Mouse (Mus musculus): ENCODE data around the gene Usp18. TPM values are rescaled to one million over a fixed set of nuclear protein-coding genes. Genes with fewer than 3 reads are reported as not detected.

The Usp18 gene
- polyA plus RNA-seq, 1 experiment from 2014 or later = 8.8 TPM

DNA sequence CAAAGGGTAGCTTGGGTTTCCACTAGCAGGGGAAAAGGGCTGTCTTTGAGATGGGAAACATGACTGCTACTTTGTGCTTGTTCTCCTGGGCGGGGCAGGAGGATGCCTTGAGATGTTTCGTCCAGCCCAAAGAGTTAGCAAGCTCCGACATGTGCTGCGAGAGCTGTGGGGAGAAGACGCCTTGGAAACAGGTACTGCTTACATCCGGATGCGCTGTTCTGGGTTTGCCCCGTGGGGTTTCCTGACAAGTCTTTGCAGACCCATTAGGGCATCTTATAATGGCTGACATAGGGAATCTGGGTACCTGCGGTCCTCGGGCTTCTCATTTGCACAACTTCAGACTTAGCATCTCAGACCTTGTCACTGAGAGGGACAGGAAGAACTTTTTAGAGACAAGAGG is 16.3 kb downstream of the Usp18 start:
- Histone ChIP-seq H3K9me3 (replicated peaks; ENCODE audit: control insufficient read depth, low read length) (no peaks in the 10 kb centered on the region), H3K27me3 (ENCODE audit: control insufficient read depth, insufficient read depth, low read depth, low read length) (no peaks in the 10 kb centered on the region), H3K27ac (ENCODE audit: low read length) (no peak overlapping the region), H3K4me3 (ENCODE audit: low read depth, low read length) (no peak overlapping the region), H3K4me2 (ENCODE audit: low read depth, low read length) (no peak overlapping the region), H3K36me3 (ENCODE audit: control insufficient read depth, insufficient read depth) (0 out of 2 replicates have a peak, but pooled peaks cover 3% of the 10 kb centered on the region), H3K9ac (ENCODE audit: low read depth, low read length) (no peak overlapping the region), H3K4me1 (ENCODE audit: control insufficient read depth, low read depth, low read length) (no peaks in the 10 kb centered on the region)
- no peak for ATAC-seq (ENCODE audit: low read depth)
- 78% methylated on average over 10 of the region's 10 CpGs for WGBS (ENCODE audit: insufficient replicate concordance)

- no peaks in the 10 kb centered on the region for H3K9me3 ChIP-seq (replicated peaks; ENCODE audit: control insufficient read depth, low read length)
- H3K9ac ChIP-seq (ENCODE audit: low read depth, low read length) = no peak overlapping the region
- no peaks in the 10 kb centered on the region for H3K27me3 ChIP-seq (ENCODE audit: control insufficient read depth, insufficient read depth, low read depth, low read length)
- no peak overlapping the region for H3K27ac ChIP-seq (ENCODE audit: low read length)
- ATAC-seq (ENCODE audit: low read depth) = no peak
- no peak overlapping the region for H3K4me2 ChIP-seq (ENCODE audit: low read depth, low read length)
- WGBS (ENCODE audit: insufficient replicate concordance) = 79% methylated on average over 11 of the region's 11 CpGs
- no peaks in the 10 kb centered on the region for H3K4me1 ChIP-seq (ENCODE audit: control insufficient read depth, low read depth, low read length)
- 0 out of 2 replicates have a peak, but pooled peaks cover 3% of the 10 kb centered on the region for H3K36me3 ChIP-seq (ENCODE audit: control insufficient read depth, insufficient read depth)
- H3K4me3 ChIP-seq (ENCODE audit: low read depth, low read length) = no peak overlapping the region
Measured at GRCm38 (mm10) chr6:121262496-121262895, 16.8 kb downstream of the Usp18 start.

GRCm38 (mm10) chr6:121270156-121270555 is 24.4 kb downstream of the Usp18 start:
- no peaks in the 10 kb centered on the region; the same call in none of the 2 replicates for H3K4me1 ChIP-seq (ENCODE audit: control insufficient read depth, low read depth, low read length)
- no peaks in the 10 kb centered on the region for H3K27me3 ChIP-seq (ENCODE audit: control insufficient read depth, insufficient read depth, low read depth, low read length)
- WGBS (ENCODE audit: insufficient replicate concordance) = 56% methylated on average over 6 of the region's 6 CpGs
- peak; percentile 49; the same call in 1 of the 2 replicates for ATAC-seq (ENCODE audit: low read depth)
- H3K4me2 ChIP-seq (ENCODE audit: low read depth, low read length) = no peak overlapping the region
- H3K36me3 ChIP-seq (ENCODE audit: control insufficient read depth, insufficient read depth) = no peaks in the 10 kb centered on the region
- no peaks in the 10 kb centered on the region for H3K9me3 ChIP-seq (replicated peaks; ENCODE audit: control insufficient read depth, low read length)
- H3K4me3 ChIP-seq (ENCODE audit: low read depth, low read length) = no peak overlapping the region
- H3K9ac ChIP-seq (ENCODE audit: low read depth, low read length) = no peak overlapping the region
- H3K27ac ChIP-seq (ENCODE audit: low read length) = no peak overlapping the region

DNA sequence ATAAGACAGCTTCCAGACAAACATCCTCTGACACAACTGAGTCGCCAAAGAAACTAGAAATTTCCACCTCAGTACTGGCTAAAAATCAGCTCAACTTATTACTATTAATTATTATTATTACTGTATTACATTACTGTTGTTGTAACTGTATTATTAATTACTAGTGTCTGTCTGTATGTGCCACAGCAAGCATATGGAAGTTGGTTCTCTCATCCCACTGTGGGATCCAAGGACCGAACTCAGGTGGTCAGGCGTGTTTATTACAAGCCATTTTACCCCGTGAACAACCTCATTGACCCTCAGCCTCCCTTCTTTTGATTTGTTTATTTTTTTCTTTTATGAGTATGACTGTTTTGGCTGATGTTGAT is 26.0 kb downstream of the Usp18 start:
- Histone ChIP-seq H3K27ac (ENCODE audit: low read length) (no peak overlapping the region), H3K36me3 (ENCODE audit: control insufficient read depth, insufficient read depth) (no peaks in the 10 kb centered on the region), H3K4me1 (ENCODE audit: control insufficient read depth, low read depth, low read length) (no peaks in the 10 kb centered on the region; the same call in none of the 2 replicates), H3K9me3 (replicated peaks; ENCODE audit: control insufficient read depth, low read length) (no peaks in the 10 kb centered on the region), H3K27me3 (ENCODE audit: control insufficient read depth, insufficient read depth, low read depth, low read length) (no peaks in the 10 kb centered on the region), H3K9ac (ENCODE audit: low read depth, low read length) (no peak overlapping the region), H3K4me3 (ENCODE audit: low read depth, low read length) (peak overlapping the region; percentile 65), H3K4me2 (ENCODE audit: low read depth, low read length) (peak overlapping the region; percentile 97)
- WGBS (ENCODE audit: insufficient replicate concordance) = 11% methylated on average over 4 of the region's 4 CpGs
- ATAC-seq (ENCODE audit: low read depth) = no peak

DNA sequence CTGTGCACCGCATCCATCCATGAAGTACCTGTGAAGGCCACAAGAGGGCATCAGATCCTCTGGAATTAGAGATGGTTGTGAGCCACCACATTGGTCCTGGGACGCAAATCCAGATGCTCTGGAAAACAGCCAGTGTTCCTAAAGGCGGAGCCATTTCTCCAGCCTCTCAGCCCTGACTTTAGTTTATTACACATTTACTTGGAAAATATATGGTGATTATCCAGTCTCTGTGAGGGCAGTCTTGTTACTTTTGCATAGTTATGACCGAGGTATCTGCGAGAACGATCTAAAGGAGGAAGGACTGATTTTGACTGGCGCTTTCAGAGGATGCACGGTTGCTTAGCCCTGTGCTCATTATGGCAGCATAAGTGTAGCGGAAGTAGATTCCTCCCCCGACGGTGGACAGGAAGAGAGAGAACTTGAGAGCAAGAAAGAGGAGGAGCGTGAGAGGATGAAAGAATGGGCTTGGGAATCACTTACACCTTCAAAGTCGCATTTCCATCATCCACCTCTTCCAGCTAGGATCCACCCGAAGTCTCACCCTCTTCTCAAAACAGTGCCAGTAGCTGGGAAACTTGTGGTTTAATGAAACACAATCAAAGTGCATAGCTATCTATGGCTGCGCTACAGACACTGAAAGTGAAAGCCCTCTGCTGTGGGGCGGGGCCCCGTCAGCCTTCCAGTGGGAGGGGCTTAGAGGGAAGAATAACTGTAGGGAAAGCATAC is 26.5 kb downstream of the Usp18 start:
- Histone ChIP-seq H3K27ac (ENCODE audit: low read length) (peak overlapping the region; percentile 14), H3K36me3 (ENCODE audit: control insufficient read depth, insufficient read depth) (no peaks in the 10 kb centered on the region), H3K27me3 (ENCODE audit: control insufficient read depth, insufficient read depth, low read depth, low read length) (no peaks in the 10 kb centered on the region), H3K4me1 (ENCODE audit: control insufficient read depth, low read depth, low read length) (no peaks in the 10 kb centered on the region; the same call in none of the 2 replicates), H3K4me3 (ENCODE audit: low read depth, low read length) (peak overlapping the region; percentile 65), H3K4me2 (ENCODE audit: low read depth, low read length) (peak overlapping the region; percentile 97), H3K9ac (ENCODE audit: low read depth, low read length) (peak overlapping the region; percentile 26), H3K9me3 (replicated peaks; ENCODE audit: control insufficient read depth, low read length) (no peaks in the 10 kb centered on the region)
- 7% methylated on average over 17 of the region's 17 CpGs for WGBS (ENCODE audit: insufficient replicate concordance)
- ATAC-seq (ENCODE audit: low read depth) = peak; percentile 83

DNA sequence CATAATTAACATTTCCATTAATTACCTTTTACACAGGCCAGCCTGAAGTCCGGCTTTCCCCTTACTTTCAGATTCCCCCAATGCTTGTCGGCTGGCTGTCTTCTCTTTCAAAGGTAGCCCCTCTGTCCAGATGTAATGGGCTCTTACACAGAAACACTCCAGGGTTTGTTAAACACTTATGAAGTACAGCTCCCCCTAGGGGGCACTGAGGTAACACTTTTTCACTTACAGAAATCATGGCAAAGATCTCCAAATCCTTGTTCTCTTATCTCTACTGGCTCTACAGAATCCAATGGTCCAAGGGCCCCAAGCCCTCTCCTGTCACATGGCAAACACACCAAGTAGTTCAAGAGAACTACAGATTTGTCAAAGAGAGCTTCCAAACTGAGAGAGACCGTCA is 28.6 kb downstream of the Usp18 start:
- H3K36me3 ChIP-seq (ENCODE audit: control insufficient read depth, insufficient read depth) = no peaks in the 10 kb centered on the region
- H3K27ac ChIP-seq (ENCODE audit: low read length) = no peak overlapping the region
- no peaks in the 10 kb centered on the region for H3K27me3 ChIP-seq (ENCODE audit: control insufficient read depth, insufficient read depth, low read depth, low read length)
- no peaks in the 10 kb centered on the region for H3K9me3 ChIP-seq (replicated peaks; ENCODE audit: control insufficient read depth, low read length)
- 58% methylated on average over 3 of the region's 3 CpGs for WGBS (ENCODE audit: insufficient replicate concordance)
- ATAC-seq (ENCODE audit: low read depth) = no peak
- H3K9ac ChIP-seq (ENCODE audit: low read depth, low read length) = no peak overlapping the region
- H3K4me3 ChIP-seq (ENCODE audit: low read depth, low read length) = no peak overlapping the region
- no peak overlapping the region for H3K4me2 ChIP-seq (ENCODE audit: low read depth, low read length)
- H3K4me1 ChIP-seq (ENCODE audit: control insufficient read depth, low read depth, low read length) = no peaks in the 10 kb centered on the region; the same call in none of the 2 replicates

GRCm38 (mm10) chr6:121284132-121284531 is 38.4 kb downstream of the Usp18 start:
- Histone ChIP-seq H3K36me3 (ENCODE audit: control insufficient read depth, insufficient read depth) (no peaks in the 10 kb centered on the region), H3K4me1 (ENCODE audit: control insufficient read depth, low read depth, low read length) (no peaks in the 10 kb centered on the region), H3K9ac (ENCODE audit: low read depth, low read length) (no peak overlapping the region), H3K4me3 (ENCODE audit: low read depth, low read length) (no peak overlapping the region), H3K9me3 (replicated peaks; ENCODE audit: control insufficient read depth, low read length) (no peaks in the 10 kb centered on the region), H3K27me3 (ENCODE audit: control insufficient read depth, insufficient read depth, low read depth, low read length) (no peaks in the 10 kb centered on the region), H3K4me2 (ENCODE audit: low read depth, low read length) (no peak overlapping the region), H3K27ac (ENCODE audit: low read length) (no peak overlapping the region)
- 86% methylated on average over 5 of the region's 5 CpGs for WGBS (ENCODE audit: insufficient replicate concordance)
- no peak for ATAC-seq (ENCODE audit: low read depth)

DNA sequence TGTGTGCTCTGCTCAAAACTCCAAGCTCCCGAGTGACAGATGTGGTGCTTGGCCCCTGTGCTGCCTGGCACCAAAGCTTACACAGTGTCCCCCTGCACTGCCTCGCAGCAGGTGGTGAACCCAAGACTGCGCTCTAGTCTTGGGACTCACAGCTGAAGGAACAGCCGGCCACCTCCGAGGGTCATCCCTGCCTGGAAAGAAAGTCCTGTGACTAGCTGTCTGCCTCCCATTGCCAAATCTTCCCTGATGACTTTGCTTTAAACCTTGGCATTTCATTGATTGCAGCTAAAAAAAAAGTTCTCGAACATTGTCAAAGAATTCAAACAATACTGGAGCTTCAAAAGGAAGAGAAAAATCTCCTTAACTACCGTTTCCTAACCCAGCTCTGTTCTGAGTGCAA is 53.6 kb downstream of the Usp18 start:
- Histone ChIP-seq H3K27ac (ENCODE audit: low read length) (no peak overlapping the region), H3K9me3 (replicated peaks; ENCODE audit: control insufficient read depth, low read length) (no peaks in the 10 kb centered on the region), H3K27me3 (ENCODE audit: control insufficient read depth, insufficient read depth, low read depth, low read length) (no peaks in the 10 kb centered on the region), H3K4me2 (ENCODE audit: low read depth, low read length) (no peak overlapping the region), H3K4me1 (ENCODE audit: control insufficient read depth, low read depth, low read length) (no peaks in the 10 kb centered on the region; the same call in none of the 2 replicates), H3K36me3 (ENCODE audit: control insufficient read depth, insufficient read depth) (no peaks in the 10 kb centered on the region), H3K9ac (ENCODE audit: low read depth, low read length) (no peak overlapping the region), H3K4me3 (ENCODE audit: low read depth, low read length) (no peak overlapping the region)
- ATAC-seq (ENCODE audit: low read depth) = no peak
- WGBS (ENCODE audit: insufficient replicate concordance) = 53% methylated on average over 7 of the region's 7 CpGs

GRCm38 (mm10) chr6:121299954-121300353 is 54.2 kb downstream of the Usp18 start, which contains the start of gene Slc6a13:
Gene Slc6a13, plus strand, starts transcription at chr6:121300227.
- WGBS (ENCODE audit: insufficient replicate concordance) = 14% methylated on average over 11 of the region's 11 CpGs
- ATAC-seq (ENCODE audit: low read depth) = peak; percentile 76

More at GRCm38 (mm10) chr6:121299954-121300353, 54.2 kb downstream of the Usp18 start, which contains the start of gene Slc6a13:
- H3K4me3 ChIP-seq (ENCODE audit: low read depth, low read length) = peak within 1 kb of the TSS; percentile 27
- H3K36me3 ChIP-seq (ENCODE audit: control insufficient read depth, insufficient read depth) = no peaks in the 10 kb centered on the region
- peak within 1 kb of the TSS; percentile 21; the same call in 1 of the 2 replicates for H3K27ac ChIP-seq (ENCODE audit: low read length)
- no peaks in the 10 kb centered on the region; the same call in none of the 2 replicates for H3K4me1 ChIP-seq (ENCODE audit: control insufficient read depth, low read depth, low read length)
- no peaks in the 10 kb centered on the region for H3K27me3 ChIP-seq (ENCODE audit: control insufficient read depth, insufficient read depth, low read depth, low read length)
- no peaks in the 10 kb centered on the region for H3K9me3 ChIP-seq (replicated peaks; ENCODE audit: control insufficient read depth, low read length)
- H3K9ac ChIP-seq (ENCODE audit: low read depth, low read length) = no peak within 1 kb of the TSS
- H3K4me2 ChIP-seq (ENCODE audit: low read depth, low read length) = peak within 1 kb of the TSS; percentile 4
